Mouse (Mus musculus): ENCODE results near the gene Pik3r2. TPM values are rescaled to one million over a fixed set of nuclear protein-coding genes. Genes with fewer than 3 reads are reported as not detected.
A peak's percentile ranks its signal among the peaks of the same experiment; 100 is the strongest.

The Pik3r2 gene
- polyA plus RNA-seq, 1 experiment, result 20.1 TPM

DNA sequence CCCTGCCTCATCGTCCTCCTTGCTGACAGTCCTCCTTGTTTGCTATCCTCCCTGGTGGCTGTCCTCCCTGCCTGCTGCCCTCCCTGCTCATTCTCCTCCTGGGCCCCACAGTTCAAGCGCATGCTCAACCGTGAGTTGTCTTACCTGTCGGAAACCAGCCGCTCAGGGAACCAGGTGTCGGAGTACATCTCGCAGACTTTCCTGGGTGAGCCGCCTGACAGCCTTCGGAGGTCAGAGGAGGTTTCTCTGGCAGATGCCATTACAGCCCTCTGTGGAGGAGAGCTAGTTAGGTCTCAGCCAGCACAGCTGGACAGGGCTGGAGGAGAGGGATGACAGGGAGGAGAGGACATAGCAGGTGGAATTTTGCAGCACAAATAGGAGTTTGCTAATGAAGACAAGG lies 29.8 kb downstream of the Pik3r2 start:
- no peaks in the 10 kb centered on the region for H3K9me3 ChIP-seq (replicated peaks; ENCODE audit: control insufficient read depth, insufficient read depth, low read length, poor library complexity, severe bottlenecking)
- H3K36me3 ChIP-seq (ENCODE audit: control insufficient read depth, insufficient read depth, low read length, poor library complexity, severe bottlenecking), result no peaks in the 10 kb centered on the region
- no peak for TF ChIP-seq CTCF (IDR thresholded peaks at IDR 0.05; ENCODE audit: low read depth, low read length)
- no peak for TF ChIP-seq POLR2A (IDR thresholded peaks at IDR 0.05; ENCODE audit: insufficient read depth, low read length)
- TF ChIP-seq EP300 (IDR thresholded peaks at IDR 0.05; ENCODE audit: insufficient read depth, low read depth, low read length), result no peak
- no peaks in the 10 kb centered on the region for H3K27me3 ChIP-seq (ENCODE audit: control insufficient read depth, insufficient read depth, low read length, poor library complexity, severe bottlenecking)
- no peak overlapping the region for H3K27ac ChIP-seq (ENCODE audit: insufficient read depth, low read length)
- no peak overlapping the region for H3K9ac ChIP-seq (ENCODE audit: low read depth, poor library complexity, severe bottlenecking)
- H3K4me3 ChIP-seq (ENCODE audit: low read depth, low read length), result no peak overlapping the region
- no peaks in the 10 kb centered on the region for H3K4me1 ChIP-seq (ENCODE audit: control insufficient read depth, insufficient read depth, low read length)

GRCm38 (mm10) chr8:70745691-70746220 lies 30.8 kb downstream of the Pik3r2 start:
- H3K4me3 ChIP-seq (ENCODE audit: low read depth, low read length), result no peak overlapping the region

DNA sequence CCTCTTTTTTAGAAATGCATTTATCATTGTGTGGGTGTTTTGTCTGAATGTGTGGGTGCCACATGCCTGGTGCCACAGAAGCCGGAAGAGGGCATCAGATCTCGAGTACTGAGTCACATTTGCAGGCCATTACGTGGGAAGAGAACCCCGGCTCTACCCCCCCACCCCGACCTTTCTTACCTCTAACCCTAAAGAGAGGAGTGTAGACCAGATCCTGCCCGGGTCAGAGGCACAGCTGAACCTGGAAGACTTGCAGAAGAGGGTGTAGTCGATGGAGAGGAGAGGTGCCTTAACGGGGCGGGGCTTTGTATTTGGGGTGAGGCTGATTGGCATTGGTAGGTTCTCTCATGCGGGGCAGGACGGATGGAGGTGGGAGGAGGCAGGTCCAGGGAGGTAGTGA lies 31.7 kb downstream of the Pik3r2 start:
- TF ChIP-seq EP300 (IDR thresholded peaks at IDR 0.05; ENCODE audit: insufficient read depth, low read depth, low read length) (no peak), POLR2A (IDR thresholded peaks at IDR 0.05; ENCODE audit: insufficient read depth, low read length) (no peak), CTCF (IDR thresholded peaks at IDR 0.05; ENCODE audit: low read depth, low read length) (no peak)
- Histone ChIP-seq H3K27me3 (ENCODE audit: control insufficient read depth, insufficient read depth, low read length, poor library complexity, severe bottlenecking) (no peaks in the 10 kb centered on the region), H3K27ac (ENCODE audit: insufficient read depth, low read length) (no peak overlapping the region), H3K9ac (ENCODE audit: low read depth, poor library complexity, severe bottlenecking) (no peak overlapping the region), H3K9me3 (replicated peaks; ENCODE audit: control insufficient read depth, insufficient read depth, low read length, poor library complexity, severe bottlenecking) (no peaks in the 10 kb centered on the region), H3K4me1 (ENCODE audit: control insufficient read depth, insufficient read depth, low read length) (no peaks in the 10 kb centered on the region), H3K4me3 (ENCODE audit: low read depth, low read length) (no peak overlapping the region), H3K36me3 (ENCODE audit: control insufficient read depth, insufficient read depth, low read length, poor library complexity, severe bottlenecking) (no peaks in the 10 kb centered on the region)

More at GRCm38 (mm10) chr8:70745691-70746220, 30.8 kb downstream of the Pik3r2 start:
- no peaks in the 10 kb centered on the region for H3K9me3 ChIP-seq (replicated peaks; ENCODE audit: control insufficient read depth, insufficient read depth, low read length, poor library complexity, severe bottlenecking)
- H3K4me1 ChIP-seq (ENCODE audit: control insufficient read depth, insufficient read depth, low read length), result no peaks in the 10 kb centered on the region
- H3K27me3 ChIP-seq (ENCODE audit: control insufficient read depth, insufficient read depth, low read length, poor library complexity, severe bottlenecking), result no peaks in the 10 kb centered on the region
- no peak for TF ChIP-seq POLR2A (IDR thresholded peaks at IDR 0.05; ENCODE audit: insufficient read depth, low read length)
- TF ChIP-seq CTCF (IDR thresholded peaks at IDR 0.05; ENCODE audit: low read depth, low read length), result no peak
- no peak for TF ChIP-seq EP300 (IDR thresholded peaks at IDR 0.05; ENCODE audit: insufficient read depth, low read depth, low read length)
- H3K27ac ChIP-seq (ENCODE audit: insufficient read depth, low read length), result no peak overlapping the region
- no peaks in the 10 kb centered on the region for H3K36me3 ChIP-seq (ENCODE audit: control insufficient read depth, insufficient read depth, low read length, poor library complexity, severe bottlenecking)
- H3K9ac ChIP-seq (ENCODE audit: low read depth, poor library complexity, severe bottlenecking), result no peak overlapping the region

DNA sequence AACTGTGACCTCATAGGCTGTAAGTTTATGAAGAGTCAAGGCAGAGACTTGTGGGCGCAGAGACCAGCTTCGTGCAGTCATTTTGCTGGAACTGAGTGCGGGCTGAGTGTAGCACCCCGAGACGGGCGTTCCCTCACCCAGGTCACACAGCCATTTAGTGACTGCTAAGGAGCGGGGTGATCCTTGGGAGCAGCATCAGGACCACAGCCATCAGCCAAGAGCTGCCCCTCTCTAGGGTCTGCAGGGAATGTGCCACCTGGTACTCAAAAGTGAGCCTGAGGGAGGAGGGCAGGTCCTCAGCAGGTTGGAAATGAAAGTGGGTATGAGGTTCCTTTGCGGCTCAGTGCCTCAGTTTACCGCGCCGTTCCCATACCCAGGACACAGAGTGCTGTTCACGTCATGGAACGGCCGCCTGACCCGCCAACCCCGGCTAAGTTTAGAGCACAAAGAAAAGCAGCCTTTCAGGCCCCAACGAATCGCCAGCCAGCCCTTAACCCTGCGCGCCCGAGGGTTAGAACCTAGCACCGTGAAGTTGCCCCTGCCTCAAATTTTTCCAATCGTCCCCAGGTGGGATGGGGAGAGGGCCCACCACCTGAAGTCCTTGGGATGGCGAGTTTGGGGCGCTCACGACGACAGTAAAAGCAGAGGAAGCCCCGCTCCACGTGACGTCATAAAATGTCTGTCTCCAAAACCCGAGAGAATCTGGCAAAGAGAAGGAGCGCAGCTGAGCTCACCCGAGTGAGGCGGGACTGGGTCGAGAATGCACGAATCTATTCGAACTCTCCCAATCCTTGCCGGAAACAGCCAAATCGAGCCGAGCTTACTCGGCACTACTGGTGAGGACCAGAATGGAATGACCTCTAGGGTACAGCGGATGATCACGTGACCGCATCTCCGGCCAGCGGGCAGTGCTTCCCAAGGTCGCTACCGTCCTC lies 32.6 kb downstream of the Pik3r2 start:
- Histone ChIP-seq H3K9ac (ENCODE audit: low read depth, poor library complexity, severe bottlenecking) (peak overlapping the region; percentile 64), H3K4me3 (ENCODE audit: low read depth, low read length) (peak overlapping the region; percentile 58), H3K27ac (ENCODE audit: insufficient read depth, low read length) (no peak overlapping the region), H3K36me3 (ENCODE audit: control insufficient read depth, insufficient read depth, low read length, poor library complexity, severe bottlenecking) (no peaks in the 10 kb centered on the region), H3K9me3 (replicated peaks; ENCODE audit: control insufficient read depth, insufficient read depth, low read length, poor library complexity, severe bottlenecking) (no peaks in the 10 kb centered on the region), H3K4me1 (ENCODE audit: control insufficient read depth, insufficient read depth, low read length) (no peaks in the 10 kb centered on the region), H3K27me3 (ENCODE audit: control insufficient read depth, insufficient read depth, low read length, poor library complexity, severe bottlenecking) (no peaks in the 10 kb centered on the region)
- TF ChIP-seq POLR2A (IDR thresholded peaks at IDR 0.05; ENCODE audit: insufficient read depth, low read length) (no peak), EP300 (IDR thresholded peaks at IDR 0.05; ENCODE audit: insufficient read depth, low read depth, low read length) (no peak), CTCF (IDR thresholded peaks at IDR 0.05; ENCODE audit: low read depth, low read length) (no peak)

GRCm38 (mm10) chr8:70742981-70743655 lies 33.4 kb downstream of the Pik3r2 start:
- no peaks in the 10 kb centered on the region for H3K36me3 ChIP-seq (ENCODE audit: control insufficient read depth, insufficient read depth, low read length, poor library complexity, severe bottlenecking)

More at GRCm38 (mm10) chr8:70742981-70743655, 33.4 kb downstream of the Pik3r2 start:
- Histone ChIP-seq H3K4me3 (ENCODE audit: low read depth, low read length) (peak overlapping the region; percentile 58), H3K27me3 (ENCODE audit: control insufficient read depth, insufficient read depth, low read length, poor library complexity, severe bottlenecking) (no peaks in the 10 kb centered on the region), H3K27ac (ENCODE audit: insufficient read depth, low read length) (no peak overlapping the region), H3K4me1 (ENCODE audit: control insufficient read depth, insufficient read depth, low read length) (no peaks in the 10 kb centered on the region), H3K9ac (ENCODE audit: low read depth, poor library complexity, severe bottlenecking) (peak overlapping the region; percentile 64), H3K9me3 (replicated peaks; ENCODE audit: control insufficient read depth, insufficient read depth, low read length, poor library complexity, severe bottlenecking) (no peaks in the 10 kb centered on the region)
- TF ChIP-seq CTCF (IDR thresholded peaks at IDR 0.05; ENCODE audit: low read depth, low read length) (no peak), POLR2A (IDR thresholded peaks at IDR 0.05; ENCODE audit: insufficient read depth, low read length) (no peak), EP300 (IDR thresholded peaks at IDR 0.05; ENCODE audit: insufficient read depth, low read depth, low read length) (no peak)

Measured in ES-Bruce4 (cell line).